Mouse (Mus musculus) 3T3-L1 (cell line): ENCODE measurements at regions not wholly inside any gene's neighbourhood (a gene's known extent, or its start where the extent isn't known, plus 50 kb on each side); places are given as distances from the start of the nearest gene placed in this dataset.

Experiments used
- DNase-seq: peaks from one replicate; pipeline ENCODE4 v3.0.0-alpha.2; 2015; ENCODE audit warnings: low read depth, low spot score

- DNase-seq = peak; percentile 8
These were observed 152.6 kb downstream of the Adam29 start for GRCm38 (mm10) chr8:55754189-55754588.

GRCm38 (mm10) chr8:55724303-55725279 lies 182.2 kb downstream of the Adam29 start:
- no peak for DNase-seq

- no peak for DNase-seq
These were observed 215.0 kb downstream of the Adam29 start for GRCm38 (mm10) chr8:55691791-55692190.

- no peak for DNase-seq
These were observed 226.3 kb downstream of the Adam29 start for GRCm38 (mm10) chr8:55680436-55680835.

- no peak for DNase-seq
These were observed 268.0 kb downstream of the Adam29 start for GRCm38 (mm10) chr8:55638716-55639115.

GRCm38 (mm10) chr8:55622399-55622798 lies 284.3 kb downstream of the Adam29 start:
- DNase-seq = no peak
